Mouse (Mus musculus) cerebellum, adult 8-10 months (tissue): ENCODE data around the gene Ece1.
"Not testable (repeated sequence)": the region's sequence is repeated elsewhere in the genome, so short reads cannot be mapped to it uniquely, and the experiment has no call there.

Experiments used
- DNase-seq: peaks from one replicate; pipeline ENCODE4 v3.0.0; 2022

Gene Ece1

DNA sequence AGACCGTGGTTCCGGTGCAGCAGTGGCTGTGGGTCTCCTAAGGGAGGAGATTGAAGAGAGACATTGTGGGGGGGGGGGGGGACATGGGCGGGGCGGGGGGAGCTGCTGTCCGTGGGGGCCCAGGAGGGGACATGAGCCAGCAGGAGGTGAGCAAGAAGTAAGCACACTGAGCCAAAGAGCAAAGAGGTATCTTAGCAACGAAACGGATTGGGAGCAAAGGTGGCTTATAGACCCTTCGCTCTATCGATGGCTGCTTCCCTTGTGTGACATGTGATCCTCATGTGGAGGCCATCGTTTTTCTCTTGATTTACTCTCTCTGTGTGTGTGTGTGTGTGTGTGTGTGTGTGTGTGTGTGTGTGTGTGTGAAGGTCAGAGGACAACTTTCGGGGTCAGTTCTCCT is 84.4 kb downstream of the Ece1 start:
- no peak for DNase-seq

- peak; percentile 85 for DNase-seq
Observed at GRCm38 (mm10) chr4:137952840-137953239, 90.8 kb downstream of the Ece1 start.

- no peak for DNase-seq
Observed at GRCm38 (mm10) chr4:137954184-137954583, 92.1 kb downstream of the Ece1 start.

- no peak for DNase-seq
Observed at GRCm38 (mm10) chr4:137954926-137955396, 92.9 kb downstream of the Ece1 start.

DNA sequence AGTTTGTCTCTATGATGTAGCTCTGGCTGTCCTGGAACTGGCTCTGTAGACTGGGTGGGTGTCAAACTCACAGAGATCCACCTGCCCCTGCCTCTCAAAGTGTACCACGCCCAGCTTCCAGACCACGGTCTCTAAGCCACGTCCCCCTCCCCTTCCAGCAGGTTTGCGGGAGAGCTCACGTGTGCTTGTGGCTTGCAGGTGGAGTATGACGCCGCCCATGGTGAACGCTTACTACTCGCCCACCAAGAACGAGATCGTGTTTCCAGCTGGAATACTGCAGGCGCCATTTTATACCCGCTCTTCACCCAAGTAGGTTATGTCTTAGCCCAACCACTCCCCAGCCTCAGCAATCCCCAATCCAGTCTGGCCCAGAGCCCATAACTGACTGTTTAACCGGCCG is 94.2 kb downstream of the Ece1 start:
- no peak for DNase-seq

GRCm38 (mm10) chr4:137959889-137960665 is 98.0 kb downstream of the Ece1 start:
- no peak for DNase-seq

- no peak for DNase-seq
Observed at GRCm38 (mm10) chr4:137960757-137961156, 98.7 kb downstream of the Ece1 start.

DNA sequence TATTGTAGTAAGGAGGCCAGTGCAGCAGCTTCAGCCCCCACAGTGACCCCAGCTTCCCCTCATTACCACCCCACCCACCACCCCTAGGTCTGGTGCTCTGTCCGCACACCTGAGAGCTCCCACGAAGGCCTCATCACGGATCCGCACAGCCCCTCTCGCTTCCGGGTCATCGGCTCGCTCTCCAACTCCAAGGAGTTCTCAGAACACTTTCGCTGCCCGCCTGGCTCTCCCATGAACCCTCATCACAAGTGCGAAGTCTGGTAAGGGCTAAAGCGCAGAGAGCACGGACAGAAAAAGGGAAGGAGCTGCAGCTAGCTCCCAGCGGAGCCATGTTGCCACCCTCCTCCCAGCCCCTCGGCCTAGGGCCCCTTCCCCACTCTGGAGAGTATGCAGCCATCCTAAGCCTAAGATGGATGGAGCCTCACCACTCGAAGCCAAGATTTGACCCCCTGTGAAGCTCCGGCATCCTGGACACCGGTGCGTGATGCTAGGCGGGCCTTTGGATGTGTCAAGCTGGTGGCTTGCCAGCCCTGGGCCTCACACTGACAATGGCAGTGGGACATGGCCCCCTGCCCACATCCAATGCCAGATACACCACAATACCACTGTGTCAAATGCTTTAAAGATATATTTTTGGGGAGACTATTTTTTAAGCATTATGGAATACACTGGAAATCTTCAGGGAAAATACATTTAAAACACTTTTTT is 100.8 kb downstream of the Ece1 start:
- DNase-seq, result no peak

DNA sequence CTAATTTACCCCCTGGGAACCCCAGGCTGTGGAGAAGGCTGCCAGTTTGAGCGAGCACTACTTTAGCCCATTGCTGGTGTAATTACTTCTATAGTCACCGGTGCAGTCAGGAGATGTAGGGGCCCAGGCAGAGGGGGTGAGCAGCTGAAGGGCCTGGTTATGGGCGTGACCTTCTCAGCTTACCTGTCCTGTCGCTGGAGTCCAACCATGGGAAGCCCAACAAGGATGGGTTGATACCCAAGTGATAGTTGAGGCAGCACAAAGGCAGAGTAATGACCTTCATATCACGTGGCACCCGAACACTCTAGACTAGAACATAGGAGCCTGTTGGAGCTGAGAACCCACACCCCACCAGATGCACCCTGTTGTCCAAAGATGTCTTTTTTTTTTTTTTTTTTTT is 101.4 kb downstream of the Ece1 start:
- no peak for DNase-seq

DNA sequence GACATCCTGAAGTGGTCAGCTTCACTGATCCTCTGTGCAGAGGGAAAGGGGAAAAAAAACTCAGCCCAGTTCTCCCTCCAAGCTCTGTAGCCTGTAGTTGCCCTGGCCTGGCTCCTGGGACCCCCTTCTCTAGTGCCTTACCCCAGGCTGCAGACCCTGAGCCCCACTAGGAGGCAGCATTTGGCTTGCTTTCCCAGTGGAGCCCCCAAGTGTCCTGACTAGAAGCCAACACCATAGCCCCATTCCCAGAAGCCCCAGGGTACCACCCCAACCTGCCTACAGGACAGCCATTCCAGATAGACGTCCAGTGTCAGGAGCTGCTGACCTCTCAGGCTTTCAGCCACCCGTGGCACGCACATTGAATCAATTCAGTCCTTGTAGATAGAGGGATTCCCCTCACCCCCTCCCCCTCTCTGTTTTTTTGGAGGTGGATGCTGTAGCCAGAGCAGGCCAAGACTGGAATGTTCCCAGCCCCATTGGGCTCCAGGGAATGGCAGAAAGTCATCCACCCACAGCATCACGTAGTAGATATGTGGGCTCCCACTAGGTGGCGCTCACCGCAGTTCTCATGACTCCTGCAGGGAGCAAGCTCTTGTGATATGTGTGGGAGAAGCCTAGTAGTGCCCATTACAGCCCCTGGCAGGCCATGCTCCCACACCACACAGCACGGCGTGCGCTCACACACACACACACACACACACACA is 102.0 kb downstream of the Ece1 start:
- peak; percentile 83 for DNase-seq

GRCm38 (mm10) chr4:137964585-137964930 is 102.5 kb downstream of the Ece1 start:
- no peak for DNase-seq

DNA sequence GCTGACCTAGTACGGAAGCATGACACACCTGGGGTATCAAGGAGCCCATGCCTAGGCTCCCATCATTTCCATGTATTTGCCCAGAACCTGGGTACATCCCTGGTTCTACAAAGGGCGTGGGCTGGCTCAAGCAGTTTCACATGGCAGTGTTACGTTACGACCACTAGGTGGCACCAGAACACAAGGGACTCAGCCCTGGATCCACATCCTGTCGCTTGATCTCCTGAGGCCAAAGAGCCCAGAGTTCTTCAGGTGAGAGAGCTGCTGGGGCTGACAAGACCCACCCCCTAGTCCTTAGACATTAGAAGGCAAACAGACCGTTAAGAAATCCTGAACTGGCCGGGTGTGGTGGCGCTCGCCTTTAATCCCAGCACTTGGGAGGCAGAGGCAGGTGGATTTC is 106.2 kb downstream of the Ece1 start:
- DNase-seq, result peak; percentile 73

DNA sequence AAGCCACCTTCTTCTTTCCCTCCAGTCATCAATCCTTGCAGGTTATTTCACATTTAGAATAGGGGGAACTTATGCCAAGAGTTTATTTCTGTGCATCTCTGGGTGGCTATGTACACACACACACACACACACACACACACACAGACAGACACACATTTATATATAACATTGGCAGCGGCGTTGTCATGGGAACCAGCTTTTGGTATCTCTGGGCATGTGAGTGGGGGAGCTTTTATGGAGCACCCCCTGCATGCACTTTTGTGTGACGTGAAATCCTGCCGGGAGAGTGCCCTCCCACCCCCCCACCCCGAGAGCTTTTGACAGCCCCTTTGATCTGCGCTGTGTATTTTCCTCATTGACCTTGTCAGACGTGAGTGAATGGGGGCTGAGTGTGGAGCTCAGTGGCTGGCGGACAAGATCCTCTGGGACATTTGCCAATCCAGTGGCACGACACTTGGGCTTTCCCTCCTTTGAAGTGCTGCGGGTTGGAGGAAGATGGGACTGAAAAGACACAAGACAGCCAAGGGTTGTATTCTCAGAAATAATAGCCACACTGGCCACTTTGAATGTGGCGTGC is 108.7 kb downstream of the Ece1 start:
- DNase-seq, result not testable (repeated sequence)

- DNase-seq, result not testable (repeated sequence)
Observed at GRCm38 (mm10) chr4:137974856-137975432, 112.9 kb downstream of the Ece1 start.

DNA sequence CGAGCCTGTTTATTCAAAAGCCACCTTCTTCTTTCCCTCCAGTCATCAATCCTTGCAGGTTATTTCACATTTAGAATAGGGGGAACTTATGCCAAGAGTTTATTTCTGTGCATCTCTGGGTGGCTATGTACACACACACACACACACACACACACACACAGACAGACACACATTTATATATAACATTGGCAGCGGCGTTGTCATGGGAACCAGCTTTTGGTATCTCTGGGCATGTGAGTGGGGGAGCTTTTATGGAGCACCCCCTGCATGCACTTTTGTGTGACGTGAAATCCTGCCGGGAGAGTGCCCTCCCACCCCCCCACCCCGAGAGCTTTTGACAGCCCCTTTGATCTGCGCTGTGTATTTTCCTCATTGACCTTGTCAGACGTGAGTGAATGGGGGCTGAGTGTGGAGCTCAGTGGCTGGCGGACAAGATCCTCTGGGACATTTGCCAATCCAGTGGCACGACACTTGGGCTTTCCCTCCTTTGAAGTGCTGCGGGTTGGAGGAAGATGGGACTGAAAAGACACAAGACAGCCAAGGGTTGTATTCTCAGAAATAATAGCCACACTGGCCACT is 117.1 kb downstream of the Ece1 start:
- DNase-seq, result not testable (repeated sequence)

- no peak for DNase-seq
Observed at GRCm38 (mm10) chr4:137982869-137983268, 120.8 kb downstream of the Ece1 start.

GRCm38 (mm10) chr4:137984212-137984611 is 122.2 kb downstream of the Ece1 start:
- DNase-seq, result no peak

- no peak for DNase-seq
Observed at GRCm38 (mm10) chr4:137984746-137985145, 122.7 kb downstream of the Ece1 start.

DNA sequence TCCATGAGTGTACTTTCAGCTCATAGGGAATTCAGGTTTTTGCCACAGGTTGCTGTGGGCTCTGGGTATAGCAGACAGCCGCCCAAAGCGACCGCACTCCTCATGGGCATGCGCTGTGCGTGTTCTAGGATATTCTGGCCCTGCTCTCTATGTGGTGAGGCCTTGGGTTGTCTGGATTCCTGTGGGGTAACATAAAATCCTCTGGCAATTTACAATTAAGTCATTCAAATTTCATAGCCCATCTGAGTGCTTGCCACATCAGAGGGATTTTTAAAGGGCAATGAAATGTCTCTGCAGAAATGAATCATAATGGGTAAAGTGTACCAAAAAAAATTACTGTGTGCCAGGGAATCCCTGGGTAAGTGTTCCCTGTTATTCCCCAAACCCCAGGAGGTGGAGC is 127.4 kb downstream of the Ece1 start:
- DNase-seq, result no peak

- no peak for DNase-seq
Observed at GRCm38 (mm10) chr4:137990433-137990832, 128.4 kb downstream of the Ece1 start.

- DNase-seq, result no peak
Observed at GRCm38 (mm10) chr4:137991240-137991639, 129.2 kb downstream of the Ece1 start.

DNA sequence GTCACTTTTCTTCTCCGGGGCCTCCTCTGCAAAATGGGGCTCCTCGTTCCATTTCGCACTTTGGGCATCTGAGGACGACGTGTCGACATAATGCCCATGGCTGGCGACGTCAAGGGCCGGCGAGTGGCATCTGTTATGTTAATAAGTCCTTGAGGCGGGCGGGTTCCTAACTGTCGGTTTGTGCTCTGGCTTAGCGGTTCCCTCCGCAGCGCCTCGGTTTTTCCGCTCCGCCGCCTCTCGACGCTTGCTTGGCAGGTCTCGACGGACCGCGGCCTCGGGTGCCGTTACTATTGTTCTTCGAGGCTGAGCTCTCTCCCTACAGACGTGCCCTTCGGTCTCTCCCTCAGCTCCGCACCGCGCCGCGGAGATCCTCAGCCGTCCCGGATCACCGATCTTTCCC is 130.9 kb downstream of the Ece1 start, which contains the start of gene Eif4g3:
Gene Eif4g3, plus strand, starts transcription at position 133 of the 400 bp plus-strand sequence.
- no peak for DNase-seq
